Mouse (Mus musculus) urinary bladder, postnatal 10 days (tissue): Measurements from ENCODE around the gene Mvd.

Source experiments
- DNase-seq: peaks from one replicate; pipeline ENCODE4 v3.0.0; 2022; ENCODE audit warnings: low spot score

Mvd gene

DNA sequence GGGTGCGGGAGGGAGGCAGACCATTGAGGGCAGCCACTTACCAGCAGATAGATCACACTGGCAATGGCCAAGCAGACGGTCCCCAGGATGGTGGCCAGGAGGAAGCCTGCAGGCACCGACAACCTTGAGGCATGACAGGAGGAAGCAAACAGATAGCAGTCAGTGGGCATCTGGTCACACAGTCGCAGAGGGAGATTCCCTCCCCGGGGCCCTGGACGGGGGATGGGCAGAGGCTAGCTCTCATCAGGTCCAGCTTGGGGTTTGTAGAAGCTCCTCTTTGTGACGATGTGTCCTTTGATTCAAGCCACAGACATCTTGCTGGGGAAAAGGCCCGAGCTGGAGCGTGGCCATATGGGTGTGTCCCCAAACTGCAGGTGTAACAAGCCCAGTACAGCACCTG is 17.1 kb downstream of the Mvd start:
- DNase-seq, result no peak

DNA sequence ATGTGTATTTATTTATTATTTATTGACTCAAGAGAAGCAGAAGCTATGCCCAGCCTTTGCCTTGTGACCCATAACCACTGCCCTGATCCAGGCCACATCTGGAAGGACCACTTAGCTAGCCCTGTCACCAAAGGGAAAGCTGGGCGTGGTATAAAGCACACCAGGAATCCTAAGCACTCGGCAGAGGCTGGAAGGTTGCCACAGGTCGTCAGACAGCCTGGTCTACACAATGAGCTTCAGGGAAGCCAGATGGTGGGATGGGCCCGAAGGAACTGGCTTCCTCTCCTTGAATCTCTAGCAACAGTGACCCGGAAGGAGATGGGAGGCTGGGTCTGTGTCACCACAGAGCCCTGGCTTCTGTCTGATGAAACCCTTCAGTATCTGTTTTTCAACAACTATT is 19.6 kb downstream of the Mvd start:
- no peak for DNase-seq

DNA sequence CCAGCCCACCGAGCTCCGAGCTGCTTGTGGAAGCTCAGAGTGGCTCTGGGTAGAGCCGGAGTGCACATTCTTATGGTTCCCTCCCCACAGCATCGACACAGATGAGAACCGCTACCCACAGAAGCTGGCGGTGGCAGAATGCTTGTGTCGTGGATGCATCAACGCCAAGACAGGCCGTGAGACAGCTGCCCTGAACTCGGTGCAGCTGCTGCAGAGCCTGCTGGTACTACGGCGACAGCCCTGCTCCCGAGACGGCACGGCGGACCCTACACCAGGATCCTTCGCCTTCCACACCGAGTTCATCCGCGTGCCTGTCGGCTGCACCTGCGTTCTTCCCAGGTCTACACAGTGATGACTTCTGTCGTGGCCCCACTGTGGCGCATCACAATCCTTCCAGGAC is 20.0 kb downstream of the Mvd start:
- no peak for DNase-seq

DNA sequence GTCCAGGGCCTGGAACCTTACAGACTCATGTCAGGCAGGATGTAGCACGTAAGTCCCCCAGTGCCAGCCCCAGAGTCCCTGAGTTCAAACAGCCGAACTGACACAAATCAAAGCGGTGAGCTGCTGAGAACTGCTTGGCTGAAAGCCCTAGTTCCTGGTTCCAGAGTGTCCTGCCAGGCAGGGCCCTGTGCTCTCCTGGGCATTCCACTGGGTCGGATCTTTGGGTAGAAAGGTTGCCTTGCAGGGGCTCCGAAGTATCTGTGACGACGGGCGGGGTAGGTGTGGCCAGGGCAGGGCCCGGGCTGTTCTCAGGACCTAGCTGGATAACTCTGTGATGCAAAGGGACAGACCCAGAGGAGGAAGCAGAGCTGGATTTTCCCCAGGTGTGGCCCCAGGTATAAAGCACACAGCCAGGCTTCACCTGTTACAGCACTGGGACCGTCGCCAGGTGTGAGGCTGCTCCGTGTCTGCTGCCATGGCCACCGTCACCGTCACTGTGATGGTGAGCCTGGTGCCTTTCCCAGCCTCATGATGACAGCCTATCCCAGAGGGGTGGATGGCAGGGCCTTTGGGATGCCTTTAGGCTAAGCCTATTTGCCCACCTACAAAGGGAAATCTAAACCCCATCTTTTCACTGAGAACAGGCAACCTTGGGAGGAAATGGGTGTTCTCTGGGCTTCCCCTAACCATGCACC is 21.7 kb downstream of the Mvd start, which contains the start of gene Il17c:
TSS of gene Il17c (plus strand) at position 645 of the 695 bp plus-strand sequence.
- DNase-seq, result no peak

DNA sequence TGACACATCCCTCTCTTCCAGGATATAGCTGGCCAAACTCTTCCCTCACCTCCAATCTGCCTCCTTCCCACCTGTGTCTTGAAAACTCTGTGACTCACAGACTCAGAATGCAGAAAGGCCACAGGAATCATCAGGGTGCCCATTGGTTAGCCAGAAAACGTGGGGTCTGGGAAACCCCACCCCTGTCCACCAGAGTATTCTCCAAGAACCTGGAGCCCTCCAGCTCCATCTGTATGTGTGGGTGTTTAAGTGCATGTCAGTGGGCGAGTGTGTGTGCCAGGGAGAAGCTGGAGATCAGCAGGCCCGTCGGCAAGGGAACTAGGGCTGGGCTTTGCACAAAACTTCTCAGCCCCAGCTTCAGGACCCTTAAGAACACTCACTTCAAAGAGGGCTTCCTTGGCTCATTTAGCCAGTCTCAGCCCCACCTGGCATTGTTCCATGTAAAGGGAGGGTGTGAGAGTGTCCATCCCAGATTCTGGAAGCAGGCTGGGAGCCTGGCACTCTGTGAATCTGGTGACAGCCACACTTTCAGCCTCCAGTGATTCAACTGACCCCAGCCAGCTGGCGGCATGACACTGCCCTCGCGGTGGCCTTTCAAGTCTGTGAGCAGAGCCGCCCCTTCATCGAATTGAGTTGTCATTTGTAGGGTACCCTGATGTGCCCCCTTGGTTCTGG is 23.2 kb downstream of the Mvd start:
- DNase-seq, result no peak

GRCm38 (mm10) chr8:122415554-122415953 is 27.7 kb downstream of the Mvd start:
- DNase-seq, result no peak

- DNase-seq, result no peak
These were observed 28.9 kb downstream of the Mvd start for GRCm38 (mm10) chr8:122414311-122414710.

GRCm38 (mm10) chr8:122407678-122408077 is 35.5 kb downstream of the Mvd start:
- no peak for DNase-seq

GRCm38 (mm10) chr8:122405146-122405805 is 37.9 kb downstream of the Mvd start:
- no peak for DNase-seq

DNA sequence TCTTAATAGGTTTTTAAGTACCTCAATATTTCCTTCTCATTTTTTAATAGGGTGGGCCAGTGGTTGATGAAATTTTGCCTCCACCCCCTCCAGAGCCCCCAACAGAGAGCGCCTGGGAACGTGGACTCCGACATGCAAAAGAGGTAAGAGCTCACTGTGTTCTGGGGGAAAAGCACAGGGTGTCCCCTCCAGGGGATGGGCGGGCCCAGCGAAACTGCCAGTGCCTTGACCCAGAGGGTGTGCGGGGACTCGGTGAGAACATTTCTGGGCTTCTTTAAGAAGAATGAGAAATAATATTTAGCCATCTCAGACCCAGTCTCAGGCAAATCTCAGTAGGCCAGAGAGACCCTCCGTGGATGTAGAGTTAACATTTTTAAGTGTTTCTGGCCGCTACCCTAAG is 45.0 kb downstream of the Mvd start:
- DNase-seq, result no peak

DNA sequence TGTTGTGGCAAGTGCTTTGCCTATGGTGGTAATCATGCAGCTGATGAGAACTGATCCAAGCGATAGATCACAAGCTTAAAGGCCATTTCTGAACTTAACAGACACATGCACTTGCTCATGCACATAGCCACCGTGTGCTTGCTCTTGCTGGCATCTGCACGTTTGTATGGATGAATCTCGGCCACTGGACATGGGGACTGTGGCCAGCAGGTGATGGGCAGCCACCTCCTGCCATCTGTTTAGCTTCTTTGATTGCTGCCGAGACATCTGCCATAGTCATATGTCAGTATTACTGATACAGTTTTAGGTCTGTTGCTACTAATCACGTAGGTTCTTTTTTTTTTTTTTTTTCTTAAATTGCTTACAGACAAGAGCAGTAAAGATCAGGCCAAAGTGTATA is 47.9 kb downstream of the Mvd start:
- DNase-seq, result no peak

DNA sequence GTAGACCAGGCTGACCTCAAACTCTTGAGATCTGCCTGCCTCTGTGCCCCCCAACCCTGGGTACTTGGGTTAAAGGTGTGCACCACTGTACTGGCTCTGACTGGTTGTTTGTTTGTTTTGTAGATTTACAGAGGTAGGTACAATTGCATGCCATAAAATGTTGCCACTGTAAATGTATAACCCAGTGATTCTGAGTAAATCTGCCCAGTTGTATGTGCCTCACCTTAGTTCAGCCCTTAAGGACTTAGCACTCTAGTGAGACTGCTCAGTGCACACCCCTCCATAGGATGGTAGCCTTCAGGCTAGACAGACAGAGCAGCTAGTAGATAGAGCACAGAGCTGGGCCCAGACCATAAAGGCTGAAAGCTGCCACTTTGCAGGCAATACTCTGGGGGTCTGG is 49.5 kb downstream of the Mvd start:
- DNase-seq, result no peak

GRCm38 (mm10) chr8:122390758-122391157 is 52.5 kb downstream of the Mvd start:
- no peak for DNase-seq

DNA sequence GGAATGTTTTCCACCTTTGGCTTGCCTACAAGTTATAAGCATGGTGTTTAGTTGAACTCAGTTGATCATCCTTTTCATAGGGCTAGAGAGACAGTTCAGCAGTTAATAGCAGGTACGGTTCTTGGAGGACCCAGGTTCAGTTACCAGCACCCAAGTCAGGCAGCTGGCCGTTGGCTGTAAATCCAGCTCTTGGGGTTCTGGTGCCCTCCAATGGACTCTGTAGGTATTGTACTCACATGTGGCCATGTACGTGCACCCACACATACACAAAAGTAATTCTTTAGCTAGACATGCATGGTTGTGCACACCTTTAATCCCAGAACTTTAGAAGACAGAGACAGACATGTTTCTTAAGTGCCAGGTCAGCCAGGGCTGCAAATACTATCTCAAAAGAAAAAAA is 53.9 kb downstream of the Mvd start:
- DNase-seq, result no peak
